Mouse (Mus musculus) kidney, postnatal 4 days (tissue): ENCODE measurements at regions not wholly inside any gene's neighbourhood (a gene's known extent, or its start where the extent isn't known, plus 50 kb on each side); places are given as distances from the start of the nearest gene placed in this dataset.

Experiments
- DNase-seq, 2 experiments: peaks; one replicate each; pipeline ENCODE4 v3.0.0; 2021; ENCODE audit warnings: mixed read lengths in 2 of 2

GRCm38 (mm10) chr6:17400147-17400546 is 63.5 kb upstream of the Met start:
- DNase-seq: peak; percentile 36 to 45

GRCm38 (mm10) chr6:17408094-17408493 is 55.5 kb upstream of the Met start:
- DNase-seq: no peak

GRCm38 (mm10) chr6:17409703-17410408 is 53.7 kb upstream of the Met start:
- no peak for DNase-seq

- DNase-seq: no peak
Observed at GRCm38 (mm10) chr6:17410409-17410722, 53.2 kb upstream of the Met start.
